Mouse (Mus musculus) T-helper 2 cell (primary cell): Measurements from ENCODE around the gene Rab42.

Experiments used
- in situ Hi-C: fragments of 300-600 bp; cut with MboI, MseI; formaldehyde crosslinking; loops from one replicate; pipeline ENCODE4 v1.15.1; 2025; ENCODE audit warnings: high pct_unique_total_duplicates

Rab42 gene

DNA sequence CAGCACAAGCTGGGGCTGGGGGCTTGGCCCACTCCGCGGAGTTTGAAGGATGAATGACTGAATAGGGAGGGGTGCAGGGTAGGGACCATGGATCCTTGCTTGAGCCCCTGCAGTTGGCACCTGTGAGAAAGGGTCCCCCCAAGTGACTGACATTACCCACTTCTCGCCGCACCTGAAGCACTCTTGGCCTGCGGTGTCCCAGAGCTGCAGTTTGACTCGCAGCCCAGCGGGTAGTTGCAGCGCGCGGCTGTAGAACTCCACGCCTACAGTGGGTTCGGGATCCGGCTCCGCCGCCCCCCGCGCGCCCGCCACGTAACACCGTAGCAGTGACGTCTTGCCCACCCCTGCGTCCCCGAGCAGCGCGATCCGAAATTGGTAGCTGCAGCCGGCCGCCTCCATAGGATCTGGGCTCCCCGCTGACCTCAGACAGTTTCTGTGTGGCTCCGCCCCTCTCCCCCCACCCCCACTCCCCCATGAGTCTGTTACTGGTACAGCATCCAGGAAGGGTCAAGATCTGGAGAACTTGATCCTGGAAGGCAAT is at the start of gene Rab42:
Rab42 (minus strand) TSS at position 447 of the 541 bp plus-strand sequence.
- in situ Hi-C loops, result no loop called here

GRCm38 (mm10) chr4:132352739-132353138 is 49.6 kb upstream of the Rab42 start:
- in situ Hi-C loops, result no loop called here

- in situ Hi-C loops, result no loop called here
These were observed 48.2 kb upstream of the Rab42 start for GRCm38 (mm10) chr4:132351401-132351800.

DNA sequence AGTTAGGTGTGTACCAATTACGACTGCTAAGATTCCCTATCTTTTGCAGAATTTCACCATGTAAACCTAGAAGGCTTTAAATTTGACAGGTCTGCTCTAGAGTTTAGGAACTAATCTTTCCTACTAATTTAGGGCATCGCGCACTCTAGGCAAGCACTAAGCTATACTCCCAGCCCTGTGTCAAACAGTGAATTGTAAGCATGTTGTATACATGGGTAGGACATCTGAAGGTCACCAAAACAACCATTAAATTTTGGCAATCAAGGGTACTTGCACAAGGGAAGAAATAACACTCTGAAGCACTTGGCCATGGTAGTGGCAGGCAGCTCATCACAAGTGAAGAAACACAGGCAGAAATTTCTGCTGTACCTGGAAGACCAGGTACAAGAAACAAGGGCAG is 47.7 kb upstream of the Rab42 start:
- in situ Hi-C loops, result no loop called here

GRCm38 (mm10) chr4:132350123-132350740 is 47.0 kb upstream of the Rab42 start:
- in situ Hi-C loops, result no loop called here

DNA sequence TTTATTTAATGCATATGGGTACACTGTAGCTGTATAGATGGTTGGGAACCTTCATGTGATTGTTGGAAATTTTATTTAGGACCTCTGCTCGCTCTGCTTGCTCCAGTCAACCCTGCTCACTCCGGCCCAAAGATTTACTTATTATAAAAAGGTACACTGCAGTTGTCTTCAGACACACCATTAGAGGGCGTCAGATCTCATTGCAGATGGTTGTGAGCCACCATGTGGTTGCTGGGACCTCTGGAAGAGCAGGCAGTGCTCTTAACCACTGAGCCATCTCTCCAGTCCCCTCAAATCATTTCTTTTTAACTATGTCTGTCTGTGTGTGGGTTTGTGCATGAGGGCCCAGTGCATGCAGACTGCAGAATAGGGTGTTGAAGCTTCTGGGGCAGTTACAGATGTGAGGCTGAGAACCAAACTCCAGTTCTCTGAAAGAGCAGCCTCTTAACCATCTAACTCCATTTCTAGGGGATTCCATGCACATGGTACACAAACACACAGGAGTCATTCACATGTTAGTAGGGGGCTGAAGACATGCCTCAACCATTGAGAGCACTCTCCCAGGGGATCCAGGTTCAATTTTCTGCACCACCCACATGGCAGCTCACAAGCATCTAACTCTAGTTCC is 46.4 kb upstream of the Rab42 start:
- in situ Hi-C loops, result no loop called here

DNA sequence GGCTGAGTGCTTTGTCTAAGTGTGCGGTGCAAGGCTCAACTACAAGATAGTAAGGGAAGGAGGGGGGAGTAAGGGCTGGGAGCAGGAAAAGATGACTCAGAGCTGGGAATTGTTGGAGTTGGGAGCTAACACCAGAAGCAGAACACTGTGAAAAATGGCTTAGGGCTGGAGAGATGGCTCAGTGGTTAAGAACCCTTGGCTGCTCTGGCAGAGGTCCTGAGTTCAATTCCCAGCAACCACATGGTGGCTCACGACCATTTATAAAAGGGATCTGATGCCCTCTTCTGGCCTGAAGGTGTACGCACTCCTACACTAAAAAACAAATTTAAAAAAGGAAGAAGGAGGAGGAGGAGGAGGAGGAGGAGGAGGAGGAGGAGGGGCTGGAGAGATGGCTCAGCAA is 43.5 kb upstream of the Rab42 start:
- in situ Hi-C loops, result no loop called here

DNA sequence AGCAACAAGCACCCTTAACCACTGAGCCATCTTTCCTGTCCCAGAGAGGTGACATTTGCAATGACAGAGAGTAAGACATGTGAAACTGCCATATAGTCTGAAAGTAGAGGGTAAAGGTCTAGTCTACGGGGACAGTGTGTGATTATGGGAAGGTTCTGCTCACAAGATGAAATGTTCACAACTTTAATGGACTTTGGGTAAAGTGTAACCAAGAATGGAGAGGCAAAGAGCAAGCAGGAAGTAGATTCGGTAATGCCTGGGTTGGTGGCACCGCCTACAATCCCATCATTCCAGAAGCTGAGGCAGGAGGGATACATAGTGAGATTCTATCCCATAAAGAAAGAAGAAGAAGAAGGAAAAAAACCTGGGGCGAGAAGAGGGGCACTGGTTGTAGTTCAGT is 43.1 kb upstream of the Rab42 start:
- in situ Hi-C loops, result no loop called here

GRCm38 (mm10) chr4:132345843-132346212 is 42.6 kb upstream of the Rab42 start:
- in situ Hi-C loops, result no loop called here

DNA sequence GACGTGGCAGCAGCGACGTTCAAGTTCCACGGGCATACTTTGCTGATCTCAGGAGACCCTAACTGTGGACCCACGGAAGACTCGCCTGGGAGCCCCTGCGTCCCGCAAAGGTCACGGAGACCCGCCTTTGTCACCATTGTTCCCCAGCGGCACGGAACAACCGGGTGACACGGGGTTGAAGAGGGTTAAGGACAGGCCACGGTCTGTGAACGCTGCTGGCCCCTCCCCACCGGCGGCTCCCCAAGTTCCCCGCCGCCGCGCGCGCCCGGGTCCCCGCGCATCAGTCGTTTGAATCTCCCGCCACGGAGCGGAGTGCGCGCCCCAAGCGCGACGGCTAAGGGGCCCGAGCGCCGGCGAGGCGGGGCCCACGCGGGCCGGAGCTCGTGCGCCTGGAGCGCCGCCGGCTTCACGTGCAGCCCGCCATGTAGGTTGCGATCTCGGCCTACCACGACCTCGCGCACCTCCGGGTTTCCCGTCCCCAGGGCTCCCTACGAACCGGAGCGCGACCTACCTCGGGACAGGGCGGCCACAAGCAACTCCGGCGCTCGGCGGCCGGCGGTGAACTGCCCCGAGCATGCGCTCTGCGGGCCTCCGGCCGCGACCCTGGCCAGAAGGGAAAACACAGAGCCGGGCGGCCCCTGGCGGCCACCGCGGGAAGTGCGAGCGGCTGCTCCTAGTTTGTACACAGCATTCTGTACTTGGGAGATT is 42.1 kb upstream of the Rab42 start:
- in situ Hi-C loops, result no loop called here

- in situ Hi-C loops, result no loop called here
These were observed 41.4 kb upstream of the Rab42 start for GRCm38 (mm10) chr4:132344403-132345134.

DNA sequence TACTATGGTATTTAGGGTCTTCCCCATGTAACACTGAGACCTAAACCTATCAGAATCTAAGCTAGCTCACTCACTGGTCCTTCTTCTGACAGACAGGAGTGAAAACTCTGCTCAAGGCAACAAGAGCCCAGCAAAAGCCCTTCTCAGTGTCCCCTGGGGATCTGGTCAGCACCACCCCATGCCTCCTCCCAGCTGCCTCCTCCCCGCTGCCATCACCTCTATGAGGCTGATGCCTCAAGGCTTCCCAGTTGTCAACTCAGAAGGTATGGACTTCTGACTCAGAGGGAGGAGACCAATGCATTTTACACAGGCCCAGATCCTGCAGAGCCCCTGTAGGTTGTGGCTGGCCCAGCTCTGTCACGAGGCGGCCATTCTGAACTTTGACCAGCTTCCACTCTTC is 38.3 kb upstream of the Rab42 start:
- in situ Hi-C loops, result no loop called here

DNA sequence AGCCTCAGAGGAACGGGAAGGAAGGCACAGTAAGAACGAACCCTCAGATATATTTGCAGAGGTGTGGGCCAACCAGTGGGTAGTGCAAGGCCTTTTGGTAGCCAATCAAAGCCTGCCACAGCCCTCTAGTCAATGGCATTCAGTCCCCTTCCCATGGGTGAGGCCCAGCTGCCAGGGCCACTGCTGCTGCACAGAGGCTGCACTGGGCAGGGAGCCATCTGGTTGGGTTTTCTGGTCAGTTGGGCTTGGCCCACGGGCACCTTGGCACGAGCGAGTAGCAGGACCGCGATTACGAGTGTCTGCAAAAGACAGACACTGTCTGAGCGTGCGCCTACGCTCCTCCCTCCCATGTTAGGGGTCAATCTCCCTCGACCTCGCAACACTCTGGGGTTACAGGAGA is 35.8 kb upstream of the Rab42 start:
- in situ Hi-C loops, result no loop called here

DNA sequence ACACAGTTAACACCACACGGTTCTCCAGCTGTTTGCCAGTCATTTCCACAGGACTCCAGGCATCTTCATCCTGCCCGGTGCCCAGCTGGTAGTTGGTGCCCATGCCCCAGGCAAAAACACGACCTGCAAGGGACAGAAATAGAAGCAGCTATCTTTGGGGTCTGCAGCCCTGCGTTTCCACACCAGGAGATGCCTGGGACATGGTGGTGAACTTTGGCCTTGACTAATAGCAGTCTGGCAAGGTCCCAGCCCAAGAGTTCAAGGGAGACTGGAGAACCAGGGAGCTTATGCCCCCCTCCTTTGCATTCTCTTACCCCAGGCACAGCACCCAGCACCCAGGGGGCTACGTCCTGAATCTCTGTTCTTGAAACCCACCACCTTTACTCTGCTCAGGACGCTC is 29.7 kb upstream of the Rab42 start:
- in situ Hi-C loops, result no loop called here

- in situ Hi-C loops, result no loop called here
These were observed 28.8 kb upstream of the Rab42 start for GRCm38 (mm10) chr4:132331960-132332359.

DNA sequence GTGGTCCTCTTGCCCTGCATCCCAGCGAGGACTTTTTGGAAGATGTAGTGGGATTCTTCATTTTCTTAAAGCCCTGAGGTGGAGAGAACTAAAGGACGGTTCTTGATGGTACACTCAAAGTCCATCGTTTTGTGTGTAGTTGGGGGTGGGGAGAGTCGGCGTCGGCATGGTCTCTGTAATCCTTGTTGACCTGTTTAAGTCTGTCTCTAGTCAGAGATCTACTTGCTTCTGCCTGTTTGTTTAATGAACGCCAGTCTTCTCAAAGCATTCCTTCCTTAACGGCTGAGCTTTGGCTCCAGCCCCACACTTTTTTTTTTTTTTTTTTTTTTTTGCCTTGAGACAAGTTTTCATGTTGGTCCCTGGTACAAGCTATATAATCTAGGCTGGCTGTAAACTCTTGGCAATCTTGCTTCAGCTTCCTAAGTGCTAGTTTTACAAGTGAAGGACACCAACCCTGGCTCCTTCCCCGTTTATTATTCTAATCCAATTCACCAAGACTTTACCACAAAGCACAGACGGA is 26.7 kb upstream of the Rab42 start:
- in situ Hi-C loops, result no loop called here

DNA sequence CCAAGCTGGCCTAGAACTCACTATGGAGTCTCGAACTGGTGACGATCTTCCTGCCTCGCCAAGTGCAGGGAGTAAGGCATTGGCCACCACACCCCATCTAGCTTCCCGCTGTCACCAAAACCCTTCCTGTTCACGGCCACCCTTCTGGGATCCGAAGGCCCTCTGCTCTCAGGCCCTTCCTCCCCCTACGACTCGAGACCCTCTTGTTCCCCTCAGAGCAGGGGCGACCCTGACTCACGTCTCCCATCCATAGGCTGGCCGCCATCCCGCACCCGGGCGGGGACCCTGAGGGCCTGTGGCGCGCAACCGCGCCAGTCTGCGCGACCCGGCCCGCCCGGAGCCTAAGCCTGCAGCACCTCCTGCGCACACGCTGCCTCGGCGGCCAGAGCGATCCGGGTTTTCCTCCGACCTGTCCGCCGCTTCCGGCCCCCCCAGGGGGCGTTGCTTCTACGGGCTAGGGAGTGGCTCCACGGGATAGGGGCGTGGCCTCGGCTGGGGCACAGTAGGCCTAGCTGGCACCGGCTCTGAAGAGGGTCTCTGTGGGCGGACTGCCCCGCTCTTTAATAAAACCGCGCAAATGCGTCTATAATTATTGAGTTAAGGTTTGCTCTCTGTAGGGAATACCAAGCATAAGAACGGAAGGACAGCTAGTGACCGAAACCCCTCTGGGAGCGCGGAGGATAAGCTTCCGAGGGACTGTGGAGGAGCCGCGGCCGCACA is 26.1 kb upstream of the Rab42 start, which contains the start of gene Trnau1ap:
Trnau1ap (minus strand) TSS at position 424 of the 720 bp plus-strand sequence.
- in situ Hi-C loops, result no loop called here

DNA sequence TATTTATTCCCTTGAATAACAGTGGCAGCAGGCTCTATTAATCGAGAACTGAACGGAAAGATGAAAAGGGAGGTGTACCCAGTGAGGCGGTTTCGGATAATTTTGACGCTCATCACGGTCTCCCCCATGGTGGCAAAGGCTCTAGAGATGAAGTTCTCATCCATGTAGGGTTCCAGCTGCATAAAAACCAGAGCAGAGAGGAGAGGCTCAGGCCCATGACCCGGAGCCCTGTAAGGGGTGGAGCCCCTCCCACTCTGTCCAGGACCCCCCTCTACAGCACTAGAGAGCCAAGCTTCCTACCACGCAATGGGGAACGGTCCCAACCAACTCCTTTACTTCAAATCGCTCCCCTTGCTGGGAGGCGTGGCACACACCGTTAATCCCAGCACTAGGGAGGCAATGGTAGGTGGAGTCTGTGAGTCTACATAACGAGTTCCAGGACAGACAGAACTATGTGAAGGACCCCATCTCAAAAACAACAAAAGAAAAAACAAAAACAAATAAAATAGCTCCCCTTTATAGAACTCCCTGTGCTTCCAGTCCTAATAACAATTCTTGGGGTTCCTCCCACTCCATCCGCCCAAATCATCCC is 25.3 kb upstream of the Rab42 start:
- in situ Hi-C loops, result no loop called here

GRCm38 (mm10) chr4:132326481-132326880 is 23.3 kb upstream of the Rab42 start:
- in situ Hi-C loops, result no loop called here

GRCm38 (mm10) chr4:132315711-132316110 is 12.5 kb upstream of the Rab42 start:
- in situ Hi-C loops, result no loop called here

DNA sequence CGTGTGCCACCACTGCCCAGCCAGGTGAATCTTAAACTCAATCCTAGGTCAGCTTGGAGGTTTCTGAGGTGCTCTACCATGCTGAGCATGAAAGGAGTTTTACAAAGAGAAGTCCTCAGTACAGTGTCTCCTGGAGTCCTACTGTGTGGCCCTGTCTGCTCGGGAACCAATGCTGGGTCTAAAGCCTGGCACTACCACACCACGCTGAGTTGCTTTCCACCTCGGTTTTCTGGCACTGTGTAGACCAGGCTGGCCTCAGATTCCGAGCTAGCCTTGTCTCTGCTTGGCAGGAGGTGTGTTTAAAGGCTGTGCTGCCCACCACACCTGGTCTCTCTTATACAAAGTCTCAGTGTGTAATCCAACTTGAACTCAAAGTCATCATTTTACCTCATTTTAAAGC is 9.4 kb upstream of the Rab42 start:
- in situ Hi-C loops, result loop anchor here (5.0 kb wide), 1 partner anchor 40 kb away; the partner anchor contains the start of gene Taf12
